Mouse (Mus musculus): ENCODE measurements around the gene Gfm2.
A peak's percentile ranks its signal among the peaks of the same experiment; 100 is the strongest.
"Not testable (repeated sequence)": the region's sequence is repeated elsewhere in the genome, so short reads cannot be mapped to it uniquely, and the experiment has no call there.

Gfm2 gene

DNA sequence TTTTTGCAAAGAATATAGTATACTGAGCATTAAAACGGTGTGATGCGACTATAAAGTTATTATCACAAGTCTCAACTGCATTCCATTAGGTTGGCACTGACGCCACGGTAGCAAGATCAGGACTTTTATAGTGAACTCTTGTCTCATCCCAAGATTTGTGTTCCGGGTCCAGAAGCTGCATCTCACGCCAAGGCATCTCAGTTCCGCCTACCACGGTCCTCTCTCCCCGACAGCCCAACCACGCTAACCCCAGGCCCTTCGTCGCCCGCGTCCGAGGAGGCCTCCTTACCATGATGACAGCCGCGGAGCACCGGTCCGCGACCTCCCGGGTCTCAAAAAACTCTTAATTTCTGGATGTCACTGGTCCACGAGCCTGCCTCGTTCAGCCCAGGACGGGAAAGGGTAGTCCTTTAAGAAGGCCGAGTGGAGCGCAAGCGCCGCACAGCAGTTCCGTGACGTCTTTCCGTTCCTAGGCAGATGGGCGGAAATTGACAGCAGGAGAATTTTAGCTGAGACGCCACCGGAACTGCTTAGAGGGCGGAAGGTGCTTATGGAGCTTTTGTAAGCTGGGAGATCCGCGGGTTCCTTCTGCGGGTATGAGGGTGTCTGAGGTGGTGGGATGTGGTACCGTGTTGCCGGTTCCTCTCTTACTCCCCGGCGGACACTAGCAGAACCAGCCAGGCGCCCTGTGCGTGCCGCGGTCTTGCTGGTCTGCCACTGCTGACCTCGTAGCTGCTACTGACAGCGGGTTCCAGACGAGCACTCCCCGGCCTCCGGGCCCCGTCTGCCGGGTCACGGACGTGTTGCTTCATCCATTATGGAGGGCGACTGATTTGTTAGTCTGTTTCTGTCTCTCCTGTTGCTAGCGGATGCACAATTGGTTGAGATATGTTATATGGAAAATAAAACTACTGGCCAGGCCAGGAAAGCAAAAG, at the start of gene Gfm2, which contains the start of gene Nsa2:
Gene Gfm2 (plus strand): TSS at position 472 of the 935 bp plus-strand sequence.
Gene Nsa2 (minus strand): TSS at position 472 of the 935 bp plus-strand sequence.
- DNase-seq = peak; percentile 88 to 91

DNA sequence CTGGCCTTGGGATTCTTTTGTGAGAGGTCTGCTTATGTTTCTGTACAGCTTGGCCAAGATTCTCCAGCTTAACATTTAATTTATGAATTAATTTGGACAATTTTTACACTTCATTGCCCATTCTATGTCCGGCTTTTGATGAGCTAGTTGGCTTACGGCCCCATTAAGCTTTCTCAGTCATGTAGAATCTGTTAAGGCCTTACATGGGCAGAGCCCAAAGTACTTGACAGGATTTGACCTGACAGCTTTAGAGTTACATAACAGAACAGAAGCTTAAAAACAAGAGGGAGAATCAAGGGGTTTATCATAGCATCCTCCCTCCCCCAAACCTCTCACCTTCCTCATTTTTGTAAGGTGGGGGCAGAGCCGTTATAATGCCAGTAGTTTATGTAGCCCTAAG, 49.6 kb upstream of the Gfm2 start:
- DNase-seq = no peak

DNA sequence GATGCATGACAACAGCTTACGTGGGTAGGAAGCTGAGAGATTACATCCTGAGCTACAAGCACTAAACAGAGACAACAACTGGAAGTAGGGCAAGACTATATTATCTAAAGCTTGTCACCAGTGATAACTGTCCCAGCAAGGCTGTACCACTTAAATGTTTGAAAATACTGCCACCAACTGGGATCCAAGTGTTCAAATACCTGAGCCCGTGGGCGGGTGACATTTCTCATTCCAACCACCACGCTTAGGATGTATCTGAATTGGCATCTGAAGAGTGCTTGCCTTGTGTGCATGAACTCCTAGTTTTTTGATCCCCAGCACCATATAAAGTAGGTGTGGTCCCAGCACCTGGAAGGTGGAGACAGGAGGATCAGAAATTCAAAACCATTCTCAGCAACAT, 42.0 kb upstream of the Gfm2 start:
- DNase-seq = no peak

DNA sequence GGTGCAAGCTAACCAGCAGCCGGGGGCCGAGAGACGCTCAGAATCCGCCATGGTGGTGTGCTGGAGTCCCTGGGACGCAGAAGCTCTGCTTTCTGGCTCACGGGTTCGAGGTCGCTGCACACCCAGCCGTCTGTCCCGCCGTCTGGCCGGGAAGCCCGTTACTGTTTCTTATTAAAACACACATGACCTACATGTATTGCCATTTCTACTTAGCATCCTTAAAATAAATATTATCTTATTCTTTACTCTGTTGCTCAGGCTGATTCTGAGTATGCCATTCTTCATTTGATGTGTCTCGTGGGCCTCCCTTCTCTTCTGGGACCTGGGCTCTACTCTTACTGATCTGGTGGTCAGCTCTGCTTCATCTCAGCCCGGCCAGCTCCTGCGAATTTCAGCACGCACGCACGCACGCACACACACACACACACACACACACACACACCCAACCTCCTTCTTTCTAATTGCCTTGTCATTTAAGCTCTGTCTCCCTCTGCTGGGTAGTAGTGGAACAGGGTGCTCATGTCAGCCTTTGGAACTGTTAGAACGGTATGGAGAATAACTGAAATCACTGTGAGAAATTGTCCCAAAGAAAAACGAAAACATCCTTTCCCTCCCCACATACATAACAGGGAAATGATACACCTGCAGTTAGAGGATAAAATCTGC, 38.4 kb upstream of the Gfm2 start, which contains the start of gene Gm6169:
Gene Gm6169 (minus strand): TSS at position 51 of the 666 bp plus-strand sequence.
- DNase-seq = peak in 1 of 2 experiments; percentile 2

- DNase-seq = no peak
These were observed 32.7 kb upstream of the Gfm2 start for GRCm38 (mm10) chr13:97104996-97105395.

- not testable (repeated sequence) for DNase-seq
These were observed 30.0 kb upstream of the Gfm2 start for GRCm38 (mm10) chr13:97107721-97108120.

GRCm38 (mm10) chr13:97109046-97109445, 28.7 kb upstream of the Gfm2 start:
- DNase-seq = no peak

GRCm38 (mm10) chr13:97121341-97121740, 16.4 kb upstream of the Gfm2 start:
- DNase-seq = no peak

DNA sequence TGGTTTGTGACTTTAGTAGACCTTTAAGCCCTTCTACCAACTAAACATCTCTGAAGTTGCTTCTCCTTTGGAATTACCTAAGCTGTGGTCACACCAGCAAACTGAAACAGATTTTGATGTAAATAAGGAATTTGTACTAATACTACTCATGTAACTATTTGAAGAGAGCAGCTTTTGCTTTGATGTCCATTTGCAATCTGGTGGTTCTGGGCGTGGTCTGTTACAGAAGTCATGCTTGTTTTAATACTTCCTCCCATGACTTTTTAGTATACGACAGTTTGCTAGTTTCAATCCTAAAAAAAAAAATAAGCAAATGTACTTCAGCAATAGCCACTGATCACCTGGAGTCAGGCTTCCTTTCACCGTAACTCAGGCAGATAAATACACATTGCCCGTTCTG, 8.1 kb upstream of the Gfm2 start:
- not testable (repeated sequence) for DNase-seq

DNA sequence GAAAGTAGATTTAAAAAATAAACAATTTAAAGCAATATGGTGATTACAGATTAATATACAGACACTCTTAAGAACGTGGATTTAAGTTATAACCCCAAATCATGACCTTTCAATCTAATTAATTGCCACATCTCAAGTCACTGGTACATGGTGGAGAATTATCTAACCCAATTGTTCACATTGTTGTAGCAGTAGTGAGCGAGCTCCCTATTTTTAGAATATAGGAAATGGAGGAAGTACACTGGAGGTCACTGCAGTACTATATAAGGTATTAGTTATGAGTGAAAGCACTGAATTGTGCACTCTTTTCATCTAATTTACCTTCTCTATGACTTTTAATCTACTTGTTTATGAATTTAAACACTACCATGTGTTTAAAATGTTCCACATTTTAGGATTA, 7.3 kb upstream of the Gfm2 start:
- not testable (repeated sequence) for DNase-seq

DNA sequence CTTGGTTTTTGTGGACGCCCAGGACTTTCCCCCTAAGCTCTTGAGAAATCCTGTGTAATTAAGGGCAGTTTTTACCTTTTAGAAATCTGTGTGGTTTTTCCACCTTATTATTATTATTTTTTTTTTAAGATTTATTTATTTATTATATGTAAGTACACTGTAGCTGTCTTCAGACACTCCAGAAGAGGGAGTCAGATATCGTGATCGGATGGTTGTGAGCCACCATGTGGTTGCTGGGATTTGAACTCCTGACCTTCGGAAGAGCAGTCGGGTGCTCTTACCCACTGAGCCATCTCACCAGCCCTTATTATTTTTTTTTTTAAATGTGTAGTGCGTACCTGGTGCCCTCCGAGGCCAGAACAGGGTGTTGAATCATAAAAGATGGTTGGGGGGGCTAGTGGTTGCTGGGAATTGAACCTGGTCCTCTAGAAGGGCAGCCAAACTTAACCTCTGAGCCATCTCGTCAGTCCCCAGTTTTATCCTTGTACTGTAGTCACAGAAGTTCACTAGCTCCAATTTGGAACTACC, 731 bp downstream of the Gfm2 start:
- DNase-seq = not testable (repeated sequence)

DNA sequence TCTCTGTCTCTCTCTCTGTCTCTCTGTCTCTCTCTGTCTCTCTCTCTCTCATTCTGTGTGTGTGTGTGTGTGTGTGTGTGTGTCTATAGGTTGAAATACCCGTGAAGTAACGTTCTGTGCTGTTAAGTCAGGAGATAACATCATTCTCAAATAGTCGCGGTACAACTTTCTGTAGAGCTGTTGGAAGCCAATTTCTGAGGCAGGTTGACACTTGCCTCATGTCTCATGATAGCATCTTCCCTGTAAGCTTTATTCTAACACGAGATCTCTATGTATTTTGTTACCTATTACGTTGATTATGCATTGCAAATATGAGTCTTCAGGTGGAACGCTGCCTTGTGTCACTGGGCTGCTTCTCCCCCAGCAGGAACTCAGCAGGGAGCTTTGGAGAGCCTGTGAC, 4.6 kb downstream of the Gfm2 start:
- DNase-seq = no peak

- DNase-seq = peak in 1 of 2 experiments; percentile 21
These were observed 8.1 kb downstream of the Gfm2 start for GRCm38 (mm10) chr13:97145834-97146233.

DNA sequence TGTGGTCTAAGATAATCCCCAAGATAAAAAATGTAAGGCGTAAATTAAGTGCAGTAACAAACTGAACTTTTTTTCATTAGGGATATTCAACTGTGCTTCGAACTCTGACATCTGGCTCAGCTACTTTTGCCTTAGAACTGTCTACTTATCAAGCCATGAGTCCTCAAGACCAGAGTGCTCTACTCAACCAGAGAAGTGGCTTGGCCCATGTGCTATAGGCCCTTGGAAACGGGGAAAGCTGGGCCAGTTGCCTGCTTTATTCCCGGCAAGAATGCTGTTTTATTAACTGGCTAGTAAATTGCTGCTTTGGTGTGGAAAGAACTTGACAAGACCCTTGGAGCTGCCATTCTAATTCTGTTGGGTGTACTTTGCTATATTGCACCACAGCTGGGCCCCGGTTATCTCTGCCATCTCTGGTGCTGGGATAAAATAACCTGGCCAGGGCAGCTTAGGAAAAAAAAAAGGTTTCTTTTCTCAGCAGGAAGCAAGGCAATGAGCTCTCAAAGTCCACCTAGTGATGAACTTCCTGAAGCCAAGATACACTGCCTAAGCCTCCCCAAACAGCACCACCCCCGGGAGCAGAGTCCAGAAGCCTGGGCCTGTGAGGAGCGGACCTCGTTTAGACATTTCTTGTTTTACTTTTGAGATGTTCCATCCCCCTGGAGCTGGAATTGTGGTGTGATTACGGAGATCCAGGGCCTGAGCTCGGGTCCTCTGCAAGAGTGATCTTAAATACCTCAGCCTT, 38.0 kb downstream of the Gfm2 start:
- DNase-seq = peak; percentile 30 to 46

DNA sequence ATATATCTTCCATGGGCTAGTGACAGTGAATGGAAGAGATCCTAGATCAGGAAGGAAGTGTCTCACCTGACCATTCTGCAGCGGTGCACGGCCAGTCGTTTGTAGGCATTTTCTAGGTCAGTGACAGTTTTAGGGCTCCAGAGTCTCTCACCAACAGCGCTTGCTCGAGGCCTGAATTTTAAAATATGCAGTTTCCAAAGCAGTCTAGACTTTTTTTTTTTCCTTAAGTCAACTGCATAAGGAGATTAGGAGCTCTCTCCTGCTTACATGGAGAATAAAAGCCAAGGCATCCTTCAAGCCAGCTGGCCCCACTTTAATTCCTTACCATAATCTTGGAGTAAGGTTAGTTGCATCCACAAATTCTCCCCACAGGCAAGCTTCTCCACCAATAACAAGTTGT, 39.0 kb downstream of the Gfm2 start:
- no peak for DNase-seq

DNA sequence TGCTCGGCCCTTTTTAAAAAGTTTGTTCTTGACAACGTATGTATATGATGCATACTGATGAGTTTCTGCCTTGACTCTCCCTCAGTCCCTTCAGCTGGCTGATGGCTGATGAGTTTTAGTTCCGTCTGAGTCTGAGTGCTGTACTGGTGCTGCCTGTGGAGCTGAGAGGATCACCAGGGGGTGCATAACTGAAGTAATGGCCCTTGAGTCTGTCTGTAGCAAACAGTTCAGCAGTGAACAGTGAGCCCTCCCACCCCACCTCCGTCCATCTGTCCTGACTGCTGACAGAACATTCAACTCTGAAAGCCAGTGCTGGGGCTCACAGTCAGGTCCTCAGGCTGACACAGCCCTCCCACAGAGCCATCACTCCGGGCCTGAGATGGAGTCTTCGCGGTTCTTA, 41.2 kb downstream of the Gfm2 start:
- DNase-seq = no peak

GRCm38 (mm10) chr13:97180113-97180828, 42.5 kb downstream of the Gfm2 start:
- DNase-seq = no peak

- no peak for DNase-seq
These were observed 45.1 kb downstream of the Gfm2 start for GRCm38 (mm10) chr13:97182821-97183220.

- DNase-seq = no peak
These were observed 46.4 kb downstream of the Gfm2 start for GRCm38 (mm10) chr13:97184168-97184567.

DNA sequence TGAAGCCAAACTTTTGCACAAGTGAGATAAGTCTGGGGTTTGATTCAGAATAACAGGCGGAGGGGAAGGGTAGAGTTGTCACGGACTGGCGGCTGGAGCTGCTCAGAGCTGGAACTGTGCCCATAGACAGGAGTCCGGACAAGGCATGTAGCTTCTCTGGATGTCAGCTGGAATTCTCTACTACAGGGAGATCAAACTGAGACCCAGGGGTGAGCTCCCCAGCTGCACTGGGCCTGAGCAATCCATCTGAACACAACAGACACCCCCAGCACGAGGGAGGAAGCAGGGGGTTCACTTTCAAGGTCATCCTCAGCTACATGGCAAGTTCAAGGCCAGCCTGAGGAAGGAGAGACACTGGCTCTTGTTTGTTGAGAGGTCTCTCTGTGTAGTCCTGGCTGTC, 46.9 kb downstream of the Gfm2 start:
- no peak for DNase-seq

GRCm38 (mm10) chr13:97186346-97186745, 48.6 kb downstream of the Gfm2 start:
- DNase-seq = no peak

GRCm38 (mm10) chr13:97187693-97188092, 50.0 kb downstream of the Gfm2 start:
- DNase-seq = peak; percentile 20 to 25
